Mouse (Mus musculus): ENCODE measurements around the gene Smpdl3b.

DNA sequence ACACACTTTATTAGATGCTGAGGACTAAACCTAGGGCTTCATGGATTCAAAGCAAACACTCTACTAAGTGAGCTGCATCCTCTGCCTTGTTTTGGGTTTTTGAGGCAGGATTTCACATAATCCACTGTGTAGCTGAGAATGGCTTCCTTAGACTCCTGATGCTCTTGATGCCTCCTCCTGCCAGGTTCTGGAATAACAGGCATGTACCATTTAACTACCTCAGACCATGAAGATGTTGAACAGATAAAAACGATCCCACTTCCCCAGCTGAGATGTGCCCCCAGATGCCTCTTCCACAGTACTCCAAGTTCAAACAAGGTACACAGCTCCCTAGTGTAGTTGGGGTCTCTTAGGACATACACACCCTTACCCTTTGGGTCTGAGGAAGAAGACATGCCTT lies 40.4 kb upstream of the Smpdl3b start:
- TF ChIP-seq ZNF384 (IDR thresholded peaks at IDR 0.05; ENCODE audit: low read depth, low read length) (no peak), HCFC1 (IDR thresholded peaks at IDR 0.05; ENCODE audit: borderline replicate concordance, insufficient read depth, low read length) (no peak), CHD2 (IDR thresholded peaks at IDR 0.05; ENCODE audit: low read depth, low read length) (no peak), MAFK (IDR thresholded peaks at IDR 0.05; ENCODE audit: insufficient read depth, low read depth, low read length) (no peak)
